Mouse (Mus musculus) left cerebral cortex, adult 18-20 months (tissue): Measurements from ENCODE around the gene Trpv2. TPM values are rescaled to one million over a fixed set of nuclear protein-coding genes. Genes with fewer than 3 reads are reported as not detected.

Experiments
- DNase-seq, 2 experiments: peaks; one replicate each; pipeline ENCODE4 v3.0.0; 2021 to 2022; ENCODE audit warnings: low spot score in 2 of 2, mixed read lengths in 1 of 2
- total RNA-seq, 2 experiments: library from RNA; stranded (reverse); gene quantifications; 2 replicates each; pipeline ENCODE4 v1.2.3; 2021

The Trpv2 gene
- total RNA-seq, 2 experiments from 2014 or later, result 21.1 to 21.2 TPM

- DNase-seq, result peak in 1 of 2 experiments; percentile 53
Observed at GRCm38 (mm10) chr11:62624341-62625291, 50.3 kb downstream of the Trpv2 start.

DNA sequence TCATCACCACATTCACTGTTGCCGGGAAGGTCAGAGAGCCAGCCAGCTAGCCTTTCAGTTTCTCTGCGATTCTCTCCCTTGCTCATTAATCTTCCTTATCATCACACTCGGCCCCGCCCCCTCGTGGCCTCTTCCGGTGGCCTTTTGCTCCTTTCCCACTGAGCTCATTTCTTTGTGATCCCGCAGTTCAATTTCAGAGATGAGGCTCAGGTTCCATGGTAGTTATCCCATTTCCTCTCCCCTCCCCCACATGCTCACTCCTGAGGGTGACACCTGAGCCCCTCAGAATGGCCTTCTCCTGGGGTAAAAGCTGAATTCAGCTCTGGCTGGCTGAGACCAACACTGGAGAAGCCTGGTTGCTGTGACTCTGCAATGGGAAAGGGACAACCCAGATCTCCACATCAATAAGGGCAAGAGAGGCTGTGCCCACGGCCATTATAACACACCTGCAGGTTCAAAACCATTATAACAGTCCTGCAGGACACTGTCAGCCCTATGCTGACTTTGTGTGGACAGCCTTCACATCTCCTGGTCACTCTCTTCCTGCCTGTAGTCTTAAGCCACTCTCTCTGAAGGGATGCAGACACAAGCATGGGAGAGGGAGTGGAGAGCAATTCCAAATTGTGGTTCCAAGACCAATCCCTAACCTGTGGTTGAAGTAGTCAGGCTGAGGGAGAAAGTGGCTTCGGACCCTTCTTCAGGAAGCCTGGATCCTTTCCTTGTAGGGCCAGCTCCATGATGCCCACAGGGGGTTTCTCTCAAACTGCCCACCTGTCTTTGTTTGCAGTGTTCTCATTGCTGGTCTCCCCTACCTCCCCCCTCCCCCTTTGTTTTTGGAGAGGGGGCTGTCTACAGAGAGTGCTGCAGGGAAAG, 55.3 kb downstream of the Trpv2 start:
- no peak for DNase-seq

DNA sequence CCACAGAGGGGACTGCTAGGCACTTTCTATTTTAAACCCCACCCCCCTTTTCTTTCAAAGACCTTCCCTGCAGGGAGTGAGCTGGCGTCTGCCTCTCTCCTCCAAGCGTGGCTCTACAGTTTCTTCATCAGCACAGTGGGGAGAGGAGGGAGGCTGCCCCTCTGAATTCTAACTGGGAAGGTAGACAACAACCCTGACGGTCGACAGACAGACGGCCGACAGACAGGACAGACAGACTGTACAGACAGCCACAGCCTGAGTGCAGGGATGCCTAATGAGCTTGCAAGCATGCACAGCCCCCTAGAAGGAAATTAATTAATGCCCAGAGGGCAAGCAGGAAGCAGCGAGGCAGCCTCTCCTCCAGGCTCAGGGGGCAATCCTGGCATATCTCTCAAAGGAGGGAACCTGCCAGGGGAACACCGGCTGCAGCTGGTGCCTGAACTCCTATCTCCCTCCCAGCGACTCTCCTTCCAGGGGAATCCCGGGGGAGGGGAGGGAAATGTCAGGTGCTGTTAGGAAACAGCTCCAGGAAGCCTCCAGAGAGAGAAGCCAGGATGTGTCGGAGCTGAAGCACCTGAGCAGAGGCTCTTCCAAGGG, 56.0 kb downstream of the Trpv2 start:
- no peak for DNase-seq

DNA sequence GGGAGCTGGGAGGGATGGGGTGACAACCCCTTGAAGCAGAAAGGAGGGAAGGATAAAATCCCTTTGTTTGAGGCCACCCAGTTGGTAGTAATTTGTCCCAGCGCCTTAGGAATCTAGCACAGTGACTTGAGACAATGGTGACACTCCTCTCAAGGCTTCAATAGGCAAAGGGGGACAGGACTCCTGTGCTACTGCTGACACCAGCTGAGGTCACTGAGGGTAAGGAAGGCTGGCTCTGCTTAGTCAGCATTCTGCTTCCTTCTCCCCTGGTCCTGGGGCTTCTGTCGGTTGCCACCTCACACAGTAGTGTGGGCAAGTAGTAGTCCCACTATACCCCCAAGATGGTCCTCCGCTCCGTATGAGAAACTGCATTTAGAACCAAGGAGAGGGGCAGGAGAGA, 56.9 kb downstream of the Trpv2 start:
- no peak for DNase-seq

DNA sequence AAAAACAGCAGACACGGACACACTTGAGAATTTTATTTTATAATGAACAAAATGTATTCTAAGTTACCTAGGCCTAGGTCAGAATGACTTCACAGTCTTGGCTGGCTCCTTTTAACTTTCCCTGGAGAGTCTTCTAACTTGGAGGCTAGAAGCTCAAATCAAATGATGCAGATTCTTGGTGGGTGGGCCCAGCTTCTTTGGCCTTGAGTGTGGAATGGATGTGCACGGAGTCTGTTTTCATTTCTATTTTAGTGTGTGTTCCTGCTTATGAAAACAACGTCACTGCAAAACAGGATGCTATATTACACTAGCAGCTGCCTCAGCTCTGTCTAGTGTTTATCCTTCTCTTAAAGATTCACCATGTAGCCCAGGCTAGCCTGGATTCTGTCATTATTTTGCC, 61.1 kb downstream of the Trpv2 start:
- DNase-seq, result no peak

DNA sequence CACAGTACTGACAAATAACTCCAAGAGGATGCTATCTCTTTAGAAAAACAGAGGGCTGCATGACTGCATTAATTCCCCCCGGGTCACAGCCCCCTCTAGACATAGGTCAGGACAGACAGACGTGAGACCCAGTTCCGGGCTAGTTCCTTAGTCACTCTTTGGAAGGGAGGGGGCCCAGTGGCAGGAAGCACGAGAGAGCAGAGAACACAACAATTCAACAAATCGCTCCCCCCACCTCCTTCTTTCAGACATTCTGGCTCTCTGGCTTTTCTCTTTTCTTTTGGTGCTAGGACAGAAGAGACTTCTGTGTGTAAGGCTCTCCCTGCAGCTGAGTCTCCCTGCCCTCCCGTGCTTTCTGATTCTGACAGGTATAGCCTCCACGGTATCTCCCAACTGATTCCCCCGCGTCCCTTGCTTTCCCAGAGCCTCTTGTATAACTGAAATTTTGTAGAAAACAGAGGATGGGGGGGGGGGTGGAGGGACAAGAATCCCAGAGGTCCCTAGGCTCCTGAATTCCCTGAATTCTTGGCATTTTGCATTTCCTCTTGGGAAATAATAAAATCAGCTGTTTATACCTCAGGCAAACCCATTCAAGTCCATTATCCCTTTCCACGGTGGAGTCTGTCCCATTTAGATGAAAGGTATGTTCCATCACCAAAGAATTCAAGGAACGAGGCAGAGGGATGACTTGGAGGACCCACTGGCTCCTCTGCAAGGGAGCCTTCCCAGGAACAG, 62.0 kb downstream of the Trpv2 start:
- no peak for DNase-seq

GRCm38 (mm10) chr11:62636840-62637221, 62.5 kb downstream of the Trpv2 start:
- peak; percentile 63 to 73 for DNase-seq

DNA sequence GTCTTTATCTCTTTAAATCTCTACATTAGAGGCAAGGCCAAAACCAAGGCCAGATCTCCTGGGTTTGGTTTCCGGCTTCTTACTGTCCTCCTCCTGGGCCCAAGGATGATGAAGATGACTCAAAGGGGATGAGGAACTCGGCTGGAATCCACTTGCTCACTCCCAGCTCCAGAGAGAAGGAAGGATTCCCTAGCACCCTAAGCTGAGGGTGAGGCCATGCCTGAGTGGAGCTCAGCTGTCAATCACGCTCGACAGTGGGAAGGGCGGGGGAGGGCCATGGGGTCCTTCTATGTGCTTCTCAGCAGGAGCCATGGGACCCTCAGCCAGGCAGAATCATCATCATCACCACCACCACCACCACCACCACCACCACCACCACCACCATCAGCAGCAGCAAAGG, 63.1 kb downstream of the Trpv2 start:
- DNase-seq, result no peak

GRCm38 (mm10) chr11:62637806-62638205, 63.5 kb downstream of the Trpv2 start:
- DNase-seq, result no peak

DNA sequence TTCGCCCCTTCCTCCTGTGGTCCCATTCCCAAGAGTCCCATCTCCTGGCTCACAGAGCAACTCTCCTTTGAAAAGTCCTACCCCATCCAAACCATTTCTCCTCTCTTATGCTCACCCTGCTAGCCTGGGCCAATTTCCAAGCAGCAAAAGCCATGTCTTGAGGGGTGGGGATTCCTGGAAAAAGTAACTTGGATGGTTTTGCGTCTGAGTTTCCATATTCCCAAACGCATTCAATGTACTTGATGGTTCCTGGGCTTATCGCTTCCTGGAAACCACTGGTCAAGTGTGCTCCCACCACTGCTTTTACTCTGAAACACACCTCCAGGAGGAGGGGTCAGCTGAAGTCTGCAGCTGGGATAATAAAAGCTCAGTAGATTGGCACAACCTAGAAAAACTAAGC, 64.1 kb downstream of the Trpv2 start:
- DNase-seq, result no peak

DNA sequence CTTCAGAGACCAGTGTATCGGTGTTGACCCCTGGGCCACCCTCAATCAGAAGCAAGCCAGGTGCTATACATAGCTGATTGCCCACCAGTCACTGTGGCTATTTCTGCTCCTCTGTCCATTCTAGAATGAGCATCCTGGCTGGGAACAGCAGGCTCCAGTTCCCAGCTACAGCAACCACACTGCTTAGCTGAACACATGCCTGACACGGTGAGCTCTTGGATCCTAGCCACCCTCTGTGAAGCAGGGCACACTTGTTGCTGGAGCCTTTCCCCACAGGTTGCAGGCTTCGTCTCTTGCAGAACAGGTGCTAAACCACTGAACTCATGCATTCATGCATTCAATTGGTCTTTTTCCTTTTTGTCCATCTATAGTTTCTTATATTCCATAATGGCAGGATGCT, 66.1 kb downstream of the Trpv2 start:
- no peak for DNase-seq

GRCm38 (mm10) chr11:62642023-62642844, 67.9 kb downstream of the Trpv2 start:
- DNase-seq, result no peak

GRCm38 (mm10) chr11:62643011-62643631, 68.8 kb downstream of the Trpv2 start:
- DNase-seq, result no peak

- no peak for DNase-seq
Observed at GRCm38 (mm10) chr11:62643681-62644363, 69.5 kb downstream of the Trpv2 start.

DNA sequence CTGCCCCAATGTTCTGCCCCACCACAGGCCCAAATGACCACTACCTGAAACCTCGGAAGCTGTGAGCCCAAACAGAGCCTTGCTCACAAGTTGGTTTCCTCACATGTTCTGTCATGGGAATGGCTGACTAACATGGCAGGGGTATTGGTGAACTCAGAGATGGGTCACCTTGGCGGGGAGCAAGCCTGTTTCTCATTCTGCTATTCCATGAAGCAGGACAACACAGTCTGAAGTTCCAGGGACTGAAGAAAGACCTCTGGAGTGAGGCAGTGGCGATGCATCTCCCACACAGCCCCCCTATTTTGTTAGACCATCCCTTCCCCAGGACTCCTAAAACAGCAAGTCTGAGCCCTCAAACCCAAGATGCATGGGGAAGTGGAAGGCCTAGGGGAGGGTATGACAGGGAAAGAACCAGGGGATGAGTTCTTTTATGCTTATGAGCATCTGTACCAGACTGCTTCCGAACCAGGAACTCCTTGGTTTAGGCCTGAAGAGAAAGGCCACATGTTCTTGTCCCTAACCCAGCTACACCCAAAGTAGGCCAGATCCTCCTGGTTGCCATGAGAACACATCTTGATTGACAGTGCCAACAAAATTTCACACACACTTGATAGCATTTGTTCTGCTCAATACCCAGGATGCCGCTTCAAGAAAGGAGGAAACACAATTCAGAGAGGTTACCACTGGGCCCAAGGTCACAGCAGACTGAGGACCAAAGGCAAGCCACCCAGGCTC, 70.5 kb downstream of the Trpv2 start:
- DNase-seq, result no peak

DNA sequence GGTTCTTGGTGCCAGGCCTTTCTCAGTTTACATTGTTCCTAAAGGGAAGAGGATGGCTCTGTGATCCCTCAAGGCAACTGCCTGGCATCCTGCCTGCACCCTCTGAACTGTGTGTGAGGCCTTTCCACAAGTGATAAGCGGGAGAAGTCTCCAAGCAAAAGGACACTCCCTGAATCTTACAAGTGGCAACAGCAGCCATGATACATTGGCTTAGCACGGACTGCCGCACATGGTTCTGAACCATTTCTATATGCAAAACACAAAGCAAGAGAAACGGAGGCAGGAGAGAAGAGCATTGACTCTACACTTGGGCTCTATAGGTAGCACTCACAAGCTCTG, 71.0 kb downstream of the Trpv2 start:
- no peak for DNase-seq

DNA sequence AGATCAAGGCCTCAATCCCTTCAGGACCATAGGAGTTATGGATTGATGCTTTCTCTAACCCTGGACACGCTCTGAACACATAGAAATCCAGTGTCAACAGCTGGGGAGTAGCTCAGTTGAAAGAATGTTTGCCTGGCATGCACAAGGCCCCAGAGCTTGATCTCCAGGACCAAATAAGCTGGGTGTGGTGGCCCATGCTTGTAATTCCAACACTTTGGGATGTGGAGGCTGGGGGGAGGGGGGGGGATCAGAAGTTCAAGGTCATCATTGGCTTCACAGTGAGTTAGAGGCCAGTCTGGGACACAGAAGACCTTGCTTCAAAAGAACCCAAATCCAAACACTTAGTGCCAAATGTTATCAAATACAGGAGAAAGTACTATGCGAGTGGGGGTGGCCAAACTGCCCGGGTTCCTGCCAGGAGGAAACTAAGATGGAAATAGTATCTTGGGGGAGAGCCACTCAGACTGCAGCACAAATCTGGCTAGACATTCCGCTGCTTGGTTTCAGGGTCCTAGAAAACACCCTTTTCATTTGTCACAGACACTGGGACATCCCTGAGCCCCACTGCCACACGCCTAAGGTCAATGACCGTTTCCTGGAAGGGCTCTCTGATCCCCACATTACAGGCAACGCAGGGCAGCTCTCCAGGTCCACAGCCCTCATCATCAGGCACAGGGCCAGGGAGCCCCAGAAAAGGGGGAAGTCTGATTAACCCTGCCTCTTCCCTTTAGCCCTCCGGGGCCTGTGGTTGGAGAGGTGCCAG, 71.6 kb downstream of the Trpv2 start:
- DNase-seq, result peak; percentile 61 to 70

DNA sequence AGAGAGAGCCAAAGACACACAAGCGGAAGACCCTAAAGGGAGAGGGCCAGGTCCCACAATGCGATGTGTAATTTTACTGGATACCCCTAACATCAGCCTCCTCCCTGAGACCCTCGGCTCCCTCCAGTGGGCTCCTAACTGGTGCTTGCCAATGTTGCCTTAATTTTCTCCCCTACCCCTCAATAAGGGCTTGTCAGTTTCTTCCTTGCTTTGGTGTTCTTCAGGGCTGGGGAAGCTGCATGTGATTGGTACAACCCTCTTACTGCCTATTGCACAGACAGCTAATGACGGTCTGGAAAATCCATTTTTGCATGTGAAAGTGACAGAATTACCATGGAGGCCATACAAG, 72.2 kb downstream of the Trpv2 start:
- DNase-seq, result no peak
